ENCODE assay signal across 17 mouse cellular contexts in the genomic region with DNA sequence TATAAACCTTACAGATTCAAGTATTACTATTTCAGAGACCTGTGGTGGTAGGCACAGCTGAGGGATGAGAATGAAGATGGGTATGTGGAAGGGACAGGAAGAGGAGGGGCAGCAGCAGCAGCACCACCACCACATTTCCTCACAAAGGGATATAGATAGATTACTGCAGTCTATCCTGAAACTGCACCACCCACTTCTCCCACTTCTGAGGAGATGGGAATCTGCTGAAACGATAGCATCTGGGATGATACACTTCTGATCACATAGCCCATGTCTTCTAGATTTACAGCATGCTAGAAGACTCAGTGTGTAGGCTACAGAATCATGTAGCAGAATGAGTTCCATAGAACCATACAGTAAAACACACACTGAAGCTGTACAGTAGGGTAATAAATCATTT.
"Had no signal": no experiment of that assay in that cellular context is flagged by ENCODE, and none has a peak within 500 bp of the region (broad histone marks: within the 10 kb centered on the region; RNA-seq: fewer than 3 reads in every experiment).

No protein-coding gene starts in this region.

- H3K4me2 ChIP-seq: kidney, embryonic 15.5 days; liver, embryonic 11.5 days; liver, embryonic 15.5 days; neural tube, embryonic 15.5 days had no signal

- H3K4me1 ChIP-seq: liver, embryonic 15.5 days; midbrain, embryonic 10.5 days had no signal

- ATAC-seq: lung, postnatal 0 days had no signal

- H3K27ac ChIP-seq: liver, embryonic 15.5 days; midbrain, embryonic 10.5 days; neural tube, embryonic 15.5 days had no signal

- H3K9ac ChIP-seq: kidney, embryonic 15.5 days; liver, embryonic 15.5 days; neural tube, embryonic 15.5 days had no signal

- DNase-seq: kidney, postnatal 14 days; layer of hippocampus, postnatal 36 days; left cerebral cortex, postnatal 4 days; lung, adult 2 months; lung, postnatal 4 days; midbrain, embryonic 14.5 days; right cerebral cortex, adult 18-20 months; right cerebral cortex, postnatal 25 days; thymus, adult 2 months; thymus, postnatal 25 days had no signal

- H3K4me3 ChIP-seq: kidney, embryonic 15.5 days; liver, embryonic 15.5 days; midbrain, embryonic 10.5 days; myocyte; neural tube, embryonic 15.5 days had no signal

- H3K27me3 ChIP-seq: kidney, embryonic 15.5 days; liver, embryonic 15.5 days; neural tube, embryonic 15.5 days had no signal

- H3K9me3 ChIP-seq: kidney, embryonic 15.5 days; liver, embryonic 15.5 days; midbrain, embryonic 10.5 days; neural tube, embryonic 15.5 days had no signal
